Mouse (Mus musculus): ENCODE data around the gene Dysf.

Dysf gene

GRCm38 (mm10) chr6:84156481-84157025, 148.2 kb downstream of the Dysf start:
- in situ Hi-C loops (cut with MseI, MboI): no loop called here

- in situ Hi-C loops (cut with MseI, MboI): no loop called here
Observed at GRCm38 (mm10) chr6:84159046-84159445, 150.7 kb downstream of the Dysf start.

GRCm38 (mm10) chr6:84167612-84168011, 159.2 kb downstream of the Dysf start:
- in situ Hi-C loops (cut with MseI, MboI): no loop called here

- in situ Hi-C loops (cut with MseI, MboI): no loop called here
Observed at GRCm38 (mm10) chr6:84168571-84168970, 160.2 kb downstream of the Dysf start.

GRCm38 (mm10) chr6:84173626-84174025, 165.2 kb downstream of the Dysf start:
- in situ Hi-C loops (cut with MseI, MboI): no loop called here

DNA sequence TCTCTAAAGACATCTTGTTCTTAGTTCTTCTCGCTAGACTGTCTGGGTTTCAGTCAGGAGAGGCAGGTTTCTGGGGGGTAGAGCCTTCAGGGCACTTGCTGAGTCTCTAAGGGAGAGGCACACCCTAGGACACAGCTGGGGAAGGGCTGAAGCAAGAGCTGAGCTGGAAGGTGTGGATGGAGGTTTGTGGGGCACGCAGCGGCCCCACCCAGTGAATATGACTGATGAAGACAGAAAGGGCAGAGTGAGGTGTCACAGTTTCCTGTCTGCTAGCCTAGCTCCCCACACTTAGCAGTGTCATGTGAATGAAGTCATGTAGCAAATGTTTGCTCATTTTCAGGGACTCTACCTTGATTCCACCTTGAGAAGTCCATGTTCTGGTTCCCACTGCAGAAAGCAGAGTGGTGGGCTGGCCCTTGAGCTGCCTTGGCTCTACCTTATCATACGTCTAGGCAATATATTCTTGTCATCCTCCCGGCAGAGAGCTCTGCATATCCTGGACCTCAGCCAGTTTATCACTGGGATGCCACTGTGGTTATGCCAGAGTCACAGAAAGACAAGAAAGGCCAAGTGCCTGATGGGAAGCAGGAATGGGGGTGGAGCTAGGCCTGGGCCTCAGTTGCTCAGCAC, 170.5 kb downstream of the Dysf start:
- in situ Hi-C loops (cut with MseI, MboI): no loop called here

DNA sequence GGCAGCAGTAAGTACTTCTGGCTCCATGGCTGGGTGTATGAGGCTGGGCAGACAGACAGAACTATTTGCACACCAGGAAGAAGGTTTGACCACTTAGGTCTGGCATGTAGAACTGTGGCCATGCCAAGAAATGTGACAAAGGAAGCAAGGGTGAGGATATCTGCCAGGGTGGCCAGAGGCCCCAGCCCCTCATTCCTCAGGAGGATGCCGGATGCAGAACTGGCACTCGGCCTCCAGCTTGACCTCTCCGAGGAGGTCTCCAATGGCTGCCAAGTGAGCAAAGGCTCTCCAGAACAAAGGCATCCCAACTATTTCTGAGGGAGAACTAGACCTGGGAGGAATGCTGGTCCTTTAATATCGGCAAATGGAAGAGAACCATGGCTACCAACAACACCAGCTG, 173.1 kb downstream of the Dysf start:
- in situ Hi-C loops (cut with MseI, MboI): no loop called here

- in situ Hi-C loops (cut with MseI, MboI): no loop called here
Observed at GRCm38 (mm10) chr6:84191656-84192250, 183.4 kb downstream of the Dysf start.

GRCm38 (mm10) chr6:84196511-84196910, 188.1 kb downstream of the Dysf start:
- in situ Hi-C loops (cut with MseI, MboI): no loop called here

- in situ Hi-C loops (cut with MseI, MboI): no loop called here
Observed at GRCm38 (mm10) chr6:84197811-84198213, 189.4 kb downstream of the Dysf start.

DNA sequence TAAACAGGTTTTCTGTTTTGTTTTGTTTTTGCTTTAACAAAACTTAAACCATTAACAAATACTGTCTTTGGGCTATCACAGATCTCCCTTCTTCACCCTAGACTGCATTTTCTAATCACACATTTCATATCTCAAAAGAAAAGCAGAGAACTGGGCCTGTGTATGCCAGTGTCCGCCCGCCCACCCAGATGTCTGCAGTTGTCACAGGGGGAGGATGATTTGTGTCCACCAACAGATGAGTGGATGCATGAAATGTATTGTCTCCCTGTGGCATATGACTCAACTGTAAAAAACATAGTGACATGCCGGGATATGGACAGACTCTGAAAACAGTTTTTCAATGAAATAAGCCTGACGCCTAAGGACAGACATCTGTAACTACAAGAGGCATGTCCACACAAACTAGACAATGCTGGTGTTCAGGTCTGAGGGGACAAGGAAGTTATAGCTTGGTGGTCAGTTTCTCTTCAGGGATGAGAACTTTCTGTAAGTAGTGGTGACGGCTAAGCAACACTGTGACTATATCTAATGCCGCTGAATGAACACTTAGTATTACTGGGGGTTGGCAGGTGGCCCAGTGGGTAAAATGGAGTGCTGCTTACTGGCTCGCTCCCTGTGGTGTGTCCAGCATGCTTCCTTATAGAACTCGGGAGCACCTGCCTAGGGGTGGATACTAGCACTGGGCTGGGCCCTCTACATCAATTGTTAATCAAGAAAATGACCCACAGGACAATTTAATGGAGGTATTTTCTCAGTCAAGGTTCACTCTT, 193.5 kb downstream of the Dysf start:
- in situ Hi-C loops (cut with MseI, MboI): no loop called here

DNA sequence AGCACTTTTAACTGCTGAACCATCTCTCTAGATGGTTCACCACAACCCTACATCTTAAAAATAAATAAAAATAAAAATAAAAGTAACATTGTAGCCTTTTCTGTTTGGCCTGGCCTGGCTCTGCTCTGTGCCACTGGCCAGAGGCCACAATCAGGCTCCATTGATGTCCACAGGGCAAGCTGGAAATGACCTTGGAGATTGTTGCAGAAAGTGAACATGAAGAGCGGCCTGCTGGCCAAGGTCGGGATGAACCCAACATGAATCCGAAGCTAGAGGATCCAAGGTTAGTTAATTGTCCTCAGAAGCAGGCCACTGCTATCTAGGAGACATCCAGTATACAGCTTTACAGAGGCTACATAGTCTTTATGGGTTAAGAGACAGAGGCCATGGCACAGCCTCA, 197.2 kb downstream of the Dysf start:
- in situ Hi-C loops (cut with MseI, MboI): no loop called here

DNA sequence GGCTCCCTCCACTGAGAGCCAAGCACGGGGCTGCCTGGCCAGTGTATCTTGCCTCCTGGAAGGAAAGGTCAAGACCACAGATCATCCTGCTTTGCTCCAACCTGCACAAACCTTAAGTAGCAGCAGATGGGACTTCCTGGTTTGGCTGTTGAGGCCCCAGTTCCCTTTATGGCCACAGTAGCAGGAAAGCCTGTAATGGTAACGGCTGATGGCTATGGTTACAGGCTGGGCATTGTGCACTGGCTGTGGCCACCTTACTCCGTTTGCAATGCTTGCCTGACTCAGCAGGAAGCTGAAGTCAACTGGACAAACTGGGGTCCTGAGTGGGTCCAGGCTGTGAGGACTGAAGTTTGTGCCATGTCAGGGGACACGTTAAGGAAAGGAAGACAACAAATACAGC, 200.2 kb downstream of the Dysf start:
- in situ Hi-C loops (cut with MseI, MboI): no loop called here

DNA sequence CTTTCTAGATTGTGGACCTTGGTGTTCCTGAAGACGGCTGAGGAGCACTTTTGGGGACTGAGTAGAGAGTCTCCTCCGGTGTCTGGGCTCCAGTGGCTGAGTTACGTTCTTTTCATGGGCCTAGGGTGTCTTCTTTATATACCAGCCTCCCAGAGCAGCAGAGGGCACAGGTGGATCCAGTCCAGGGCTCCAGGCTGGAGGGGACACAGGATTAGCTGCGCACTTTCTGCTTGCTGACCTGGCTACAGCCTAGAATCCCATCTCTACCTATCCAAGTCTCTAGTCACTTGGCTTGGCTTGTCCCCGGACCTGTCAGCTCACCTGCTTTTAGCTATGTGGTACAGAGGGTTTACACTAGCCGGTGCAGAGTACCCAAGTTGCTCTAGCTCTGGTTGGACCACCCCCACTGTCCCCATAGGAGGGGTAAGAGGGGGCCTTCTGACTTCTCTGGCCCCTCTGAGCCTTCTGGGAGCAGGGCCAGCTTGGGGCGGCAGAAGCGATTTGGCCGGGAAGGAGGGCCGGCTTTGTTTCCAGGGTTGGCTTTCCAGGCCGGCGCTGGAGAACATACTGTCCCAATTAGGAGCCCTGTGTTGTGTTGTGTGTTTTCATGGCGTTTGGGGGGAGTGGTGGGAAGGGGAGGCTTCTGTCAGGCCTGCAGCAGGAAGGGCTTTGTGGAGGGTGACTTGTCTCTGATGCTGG, 201.5 kb downstream of the Dysf start:
- in situ Hi-C loops (cut with MseI, MboI): no loop called here

GRCm38 (mm10) chr6:84211473-84211872, 203.1 kb downstream of the Dysf start:
- in situ Hi-C loops (cut with MseI, MboI): no loop called here

GRCm38 (mm10) chr6:84213101-84213500, 204.7 kb downstream of the Dysf start:
- in situ Hi-C loops (cut with MseI, MboI): no loop called here

GRCm38 (mm10) chr6:84217216-84217933, 209.0 kb downstream of the Dysf start:
- in situ Hi-C loops (cut with MseI, MboI): no loop called here

- in situ Hi-C loops (cut with MseI, MboI): no loop called here
Observed at GRCm38 (mm10) chr6:84219119-84219518, 210.7 kb downstream of the Dysf start.

GRCm38 (mm10) chr6:84224861-84225260, 216.5 kb downstream of the Dysf start:
- in situ Hi-C loops (cut with MseI, MboI): no loop called here

DNA sequence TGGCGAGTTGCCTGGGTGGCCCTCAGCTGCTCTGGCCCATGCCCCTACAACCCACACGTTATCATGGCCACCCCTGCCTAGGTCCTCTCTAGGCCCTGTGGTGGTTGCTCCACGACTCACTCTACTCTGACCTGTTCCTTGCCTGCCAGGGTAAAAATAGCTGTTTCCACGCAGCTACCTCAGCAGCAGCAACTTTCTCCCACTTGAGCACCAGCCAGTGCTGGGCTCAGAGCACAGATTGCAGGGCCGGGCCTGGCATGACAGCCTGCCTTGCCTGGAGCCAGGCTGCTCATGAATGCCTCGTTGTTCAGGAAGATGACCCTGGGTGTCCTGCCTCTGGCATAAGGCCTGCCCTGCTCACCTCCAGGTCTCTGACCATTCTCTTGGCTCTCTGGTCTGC, 217.2 kb downstream of the Dysf start:
- in situ Hi-C loops (cut with MseI, MboI): no loop called here

- in situ Hi-C loops (cut with MseI, MboI): no loop called here
Observed at GRCm38 (mm10) chr6:84228196-84228595, 219.8 kb downstream of the Dysf start.
